Mouse (Mus musculus): ENCODE results near the gene Smpd2.

GRCm38 (mm10) chr10:41489294-41489693 lies 875 bp downstream of the Smpd2 start:
- no peak for TF ChIP-seq EP300 (IDR thresholded peaks at IDR 0.05; ENCODE audit: low read depth)
- TF ChIP-seq CTCF (IDR thresholded peaks at IDR 0.05; ENCODE audit: low read depth), result no peak

Data from liver, embryonic 14.5 days (tissue).